10 mouse cellular contexts compared by ENCODE assay signal in genomic region chr13:45442451-45442850, GRCm38 (mm10). TPM values are rescaled to one million over a fixed set of nuclear protein-coding genes. Genes with fewer than 3 reads are reported as not detected.
DNase-seq lines count a peak whose midpoint lies in the region; ATAC-seq lines count a peak whose summit lies in the region.
"Had no signal": no experiment of that assay in that cellular context is flagged by ENCODE, and none has a peak within 500 bp of the region (broad histone marks: within the 10 kb centered on the region; RNA-seq: fewer than 3 reads in every experiment).

No protein-coding gene starts in this region.

- WGBS in hindbrain, embryonic 14.5 days, result 33% methylated on average over 4 of the region's 4 CpGs
- 34% methylated on average over 4 of the region's 4 CpGs for whole genome bisulfite sequencing in hindbrain, embryonic 13.5 days
- 18% methylated on average over 4 of the region's 4 CpGs for WGBS in kidney, embryonic 14.5 days

- DNase-seq in hindbrain, embryonic 14.5 days (ENCODE audit: low spot score), result peak; percentile 70
- DNase-seq in c-Kit-negative CD71-positive TER-119-positive erythroid progenitor cells, embryonic 14.5 days (ENCODE audit: low read depth, low spot score), result peak; percentile 32
- peak; percentile 46 for DNase-seq in retina, adult 2 months (ENCODE audit: low read depth, low spot score)
- DNase-seq in gastrocnemius, postnatal 36 days, result no peak

- H3K27ac ChIP-seq in hindbrain, embryonic 14.5 days, result no peak overlapping the region
- no peak overlapping the region for H3K27ac ChIP-seq in hindbrain, embryonic 13.5 days
- H3K27ac ChIP-seq in kidney, embryonic 14.5 days (ENCODE audit: low read depth, low read length), result no peak overlapping the region
- H3K27ac ChIP-seq: neural tube, embryonic 12.5 days had no signal

- no peaks in the 10 kb centered on the region for H3K9me3 ChIP-seq in hindbrain, embryonic 14.5 days (ENCODE audit: control insufficient read depth, low read length)
- H3K9me3 ChIP-seq in hindbrain, embryonic 13.5 days, result no peaks in the 10 kb centered on the region
- no peaks in the 10 kb centered on the region for H3K9me3 ChIP-seq in kidney, embryonic 14.5 days (ENCODE audit: control insufficient read depth, low read length)
- H3K9me3 ChIP-seq: neural tube, embryonic 12.5 days had no signal

- H3K4me3 ChIP-seq in hindbrain, embryonic 14.5 days (replicated peaks; ENCODE audit: low read length), result no peak overlapping the region
- H3K4me3 ChIP-seq in hindbrain, embryonic 13.5 days, result no peak overlapping the region
- H3K4me3 ChIP-seq in kidney, embryonic 14.5 days (ENCODE audit: low read length), result no peak overlapping the region
- H3K4me3 ChIP-seq: erythroblast, embryonic 14.5 days; neural tube, embryonic 12.5 days had no signal

- ATAC-seq in hindbrain, embryonic 14.5 days (ENCODE audit: low FRiP score), result no peak
- ATAC-seq in hindbrain, embryonic 13.5 days (ENCODE audit: low FRiP score), result no peak
- peak; percentile 62 for ATAC-seq in CD4-positive, CD25-positive, alpha-beta regulatory T cell, adult 4 months
- ATAC-seq in kidney, embryonic 14.5 days (ENCODE audit: low FRiP score, low TSS enrichment), result peak; percentile 39; the same call in 1 of the 2 replicates
- no peak for ATAC-seq in inflammation-experienced regulatory T-cells, adult 6 months

- H3K27me3 ChIP-seq in hindbrain, embryonic 14.5 days (ENCODE audit: control insufficient read depth, insufficient read depth, low read length), result no peaks in the 10 kb centered on the region
- H3K27me3 ChIP-seq in hindbrain, embryonic 13.5 days, result no peaks in the 10 kb centered on the region
- H3K27me3 ChIP-seq in kidney, embryonic 14.5 days (ENCODE audit: control insufficient read depth, insufficient read depth, low read length), result no peaks in the 10 kb centered on the region
- H3K27me3 ChIP-seq: neural tube, embryonic 12.5 days had no signal

- H3K9ac ChIP-seq in hindbrain, embryonic 14.5 days, result no peak overlapping the region
- H3K9ac ChIP-seq in hindbrain, embryonic 13.5 days, result no peak overlapping the region
- H3K9ac ChIP-seq in kidney, embryonic 14.5 days (ENCODE audit: low read depth, low read length), result no peak overlapping the region
- H3K9ac ChIP-seq: neural tube, embryonic 12.5 days had no signal

- no peaks in the 10 kb centered on the region for H3K36me3 ChIP-seq in hindbrain, embryonic 14.5 days (replicated peaks; ENCODE audit: control insufficient read depth, insufficient read depth)
- H3K36me3 ChIP-seq in hindbrain, embryonic 13.5 days, result no peaks in the 10 kb centered on the region
- no peaks in the 10 kb centered on the region for H3K36me3 ChIP-seq in kidney, embryonic 14.5 days (ENCODE audit: control insufficient read depth, insufficient read depth, low read length)
- H3K36me3 ChIP-seq: neural tube, embryonic 12.5 days had no signal

- H3K4me2 ChIP-seq in hindbrain, embryonic 14.5 days (replicated peaks), result no peak overlapping the region
- no peak overlapping the region for H3K4me2 ChIP-seq in hindbrain, embryonic 13.5 days
- H3K4me2 ChIP-seq in kidney, embryonic 14.5 days (replicated peaks; ENCODE audit: low read depth, low read length), result no peak overlapping the region
- H3K4me2 ChIP-seq: neural tube, embryonic 12.5 days had no signal

- no peaks in the 10 kb centered on the region for H3K4me1 ChIP-seq in hindbrain, embryonic 14.5 days (replicated peaks; ENCODE audit: control insufficient read depth, insufficient read depth, low read length)
- H3K4me1 ChIP-seq in hindbrain, embryonic 13.5 days (replicated peaks), result peaks cover 4% of the 10 kb centered on the region; the same call in 1 of the 2 replicates
- peaks cover 12% of the 10 kb centered on the region; the same call in 1 of the 2 replicates for H3K4me1 ChIP-seq in kidney, embryonic 14.5 days (ENCODE audit: control insufficient read depth, insufficient read depth, low read length)

- intact Hi-C loops in gastrocnemius, postnatal 36 days (cut with DNase I), result loop anchor here (2.0 to 10.0 kb wide), 4 partner anchors 34 to 412 kb away; no protein-coding TSS in a partner anchor

RNA-seq across cellular contexts. Expression of gene Mylip, which starts 52.9 kb away (rescaled TPM):
- 4.8 and 5.2 TPM in 2 replicates for polyA plus RNA-seq in hindbrain, embryonic 14.5 days (2014; fragmentation: Nextera tagmentation; extraction: Ambion mirVana)
- polyA plus RNA-seq in hindbrain, embryonic 13.5 days (2015; fragmentation: Nextera tagmentation; extraction: Ambion mirVana), result 6.7 and 7.9 TPM in 2 replicates
- polyA plus RNA-seq in CD4-positive, CD25-positive, alpha-beta regulatory T cell, adult 4 months (2017; shearing (Covaris generic)), result 10 to 100 TPM; 13.4 to 19.9 TPM
- 7.7 and 11.3 TPM in 2 replicates for polyA plus RNA-seq in kidney, embryonic 14.5 days (2014; fragmentation: Nextera tagmentation; extraction: Ambion mirVana)
- polyA plus RNA-seq in inflammation-experienced regulatory T-cells, adult 6 months (2017; shearing (Covaris generic)), result 10 to 100 TPM in 2 of 3 experiments, 1 to 10 TPM in 1; 9.4 to 14.9 (median 13.6) TPM
- total RNA-seq in gastrocnemius, postnatal 36 days (2021), result 10 to 100 TPM in 1 of 2 experiments, 1 to 10 TPM in 1; 9.9 to 10.9 TPM

Comparison
In these comparisons a context has a peak if more than half of its experiments do, and no peak if none do; other contexts are left out.
1. ATAC-seq: peak in CD4-positive, CD25-positive, alpha-beta regulatory T cell, adult 4 months (single experiment) and kidney, embryonic 14.5 days (single experiment); none in hindbrain, embryonic 14.5 days (single experiment), hindbrain, embryonic 13.5 days (single experiment) and inflammation-experienced regulatory T-cells, adult 6 months (single experiment).
2. DNase-seq: peak in hindbrain, embryonic 14.5 days (single experiment), c-Kit-negative CD71-positive TER-119-positive erythroid progenitor cells, embryonic 14.5 days (single experiment) and retina, adult 2 months (single experiment); none in gastrocnemius, postnatal 36 days (0 of 2).